Mouse (Mus musculus) kidney, embryonic 15.5 days (tissue): ENCODE measurements at regions not wholly inside any gene's neighbourhood (a gene's known extent, or its start where the extent isn't known, plus 50 kb on each side); places are given as distances from the start of the nearest gene placed in this dataset.

Experiments
- ATAC-seq: fragments of 200-750 bp; cut with Nextera tagmentation; replicated peaks from 2 replicates; pipeline ENCODE4 v1.8.0; 2017; ENCODE audit warnings: moderate TSS enrichment; ENCODE audit not compliant: low FRiP score
- H3K27ac ChIP-seq: fragments of 300-500 bp; sonication (generic); 2 replicates; pipeline ENCODE4 v1.5.1; 2015; ENCODE audit warnings: mild to moderate bottlenecking, inconsistent platforms
- H3K27me3 ChIP-seq: fragments of 300-500 bp; sonication (generic); 2 replicates; pipeline ENCODE4 v1.6.1; 2015; ENCODE audit warnings: inconsistent platforms
- H3K36me3 ChIP-seq: fragments of 300-500 bp; sonication (generic); 2 replicates; pipeline ENCODE4 v1.6.1; 2015; ENCODE audit warnings: inconsistent platforms
- H3K4me1 ChIP-seq: fragments of 300-500 bp; sonication (generic); 2 replicates; pipeline ENCODE4 v1.6.1; 2015; ENCODE audit warnings: inconsistent platforms
- H3K4me2 ChIP-seq: fragments of 300-500 bp; sonication (generic); 2 replicates; pipeline ENCODE4 v1.6.1; 2015; ENCODE audit warnings: moderate library complexity, mild to moderate bottlenecking, inconsistent platforms
- H3K4me3 ChIP-seq: fragments of 300-500 bp; sonication (generic); replicated peaks from 2 replicates; pipeline ENCODE4 v1.5.1; 2015; ENCODE audit warnings: mild to moderate bottlenecking, inconsistent platforms
- H3K9ac ChIP-seq: fragments of 300-500 bp; sonication (generic); 2 replicates; pipeline ENCODE4 v1.6.1; 2015; ENCODE audit warnings: mild to moderate bottlenecking, inconsistent platforms
- H3K9me3 ChIP-seq: fragments of 300-500 bp; sonication (generic); replicated peaks from 2 replicates; pipeline ENCODE4 v1.6.1; 2016; ENCODE audit warnings: inconsistent platforms
- WGBS: fragments of 180-500 bp; shearing (Covaris S2); methylation state at CpG from one replicate; pipeline ENCODE4 v1.1.7; 2015; ENCODE audit warnings: mixed read lengths; 5-methylcytosine and 5-hydroxymethylcytosine counted together

DNA sequence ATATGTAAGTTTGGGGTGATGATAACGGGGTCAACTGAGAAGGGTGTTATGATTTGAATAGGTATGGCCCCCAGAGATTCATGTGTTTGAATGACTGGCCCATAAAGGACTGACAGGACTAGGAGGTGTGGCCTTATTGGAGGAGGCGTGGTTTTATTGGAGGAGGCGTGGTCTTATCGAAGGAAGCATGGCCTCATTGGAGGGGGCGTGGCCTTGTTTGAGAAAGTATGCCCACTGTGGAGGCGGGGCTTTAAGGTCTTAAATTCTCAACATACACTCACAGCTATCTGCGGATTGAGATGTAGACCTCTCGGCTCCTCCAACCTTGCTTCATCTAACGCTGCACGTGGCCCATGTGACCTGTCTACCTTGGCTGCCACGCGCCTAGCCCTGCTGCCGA lies 63.7 kb upstream of the Gm3045 start:
- H3K27me3 ChIP-seq, result 0 out of 2 replicates have a peak, but pooled peaks cover 2% of the 10 kb centered on the region
- no peak for ATAC-seq
- no peaks in the 10 kb centered on the region for H3K9me3 ChIP-seq
- H3K4me2 ChIP-seq, result no peak overlapping the region
- H3K4me3 ChIP-seq, result no peak overlapping the region
- 51% methylated on average over 13 of the region's 13 CpGs for WGBS
- no peaks in the 10 kb centered on the region for H3K4me1 ChIP-seq
- no peak overlapping the region for H3K27ac ChIP-seq
- H3K36me3 ChIP-seq, result no peaks in the 10 kb centered on the region
- H3K9ac ChIP-seq, result no peak overlapping the region

- Histone ChIP-seq H3K27ac (no peak overlapping the region), H3K9ac (no peak overlapping the region), H3K27me3 (no peaks in the 10 kb centered on the region), H3K4me1 (peaks cover 14% of the 10 kb centered on the region), H3K4me2 (no peak overlapping the region), H3K4me3 (no peak overlapping the region), H3K36me3 (no peaks in the 10 kb centered on the region), H3K9me3 (no peaks in the 10 kb centered on the region)
- ATAC-seq, result no peak
- WGBS, result 73% methylated on average over 2 of the region's 2 CpGs
Observed at GRCm38 (mm10) chr13:56369600-56369999, 56.8 kb upstream of the Gm3045 start.

GRCm38 (mm10) chr13:56371374-56371773 lies 55.0 kb upstream of the Gm3045 start:
- Histone ChIP-seq H3K9me3 (no peaks in the 10 kb centered on the region), H3K4me3 (no peak overlapping the region), H3K9ac (no peak overlapping the region), H3K27me3 (no peaks in the 10 kb centered on the region), H3K4me1 (peaks cover 14% of the 10 kb centered on the region), H3K36me3 (no peaks in the 10 kb centered on the region), H3K4me2 (no peak overlapping the region), H3K27ac (peak overlapping the region; percentile 54)
- WGBS, result 42% methylated on average over 5 of the region's 5 CpGs
- no peak for ATAC-seq

DNA sequence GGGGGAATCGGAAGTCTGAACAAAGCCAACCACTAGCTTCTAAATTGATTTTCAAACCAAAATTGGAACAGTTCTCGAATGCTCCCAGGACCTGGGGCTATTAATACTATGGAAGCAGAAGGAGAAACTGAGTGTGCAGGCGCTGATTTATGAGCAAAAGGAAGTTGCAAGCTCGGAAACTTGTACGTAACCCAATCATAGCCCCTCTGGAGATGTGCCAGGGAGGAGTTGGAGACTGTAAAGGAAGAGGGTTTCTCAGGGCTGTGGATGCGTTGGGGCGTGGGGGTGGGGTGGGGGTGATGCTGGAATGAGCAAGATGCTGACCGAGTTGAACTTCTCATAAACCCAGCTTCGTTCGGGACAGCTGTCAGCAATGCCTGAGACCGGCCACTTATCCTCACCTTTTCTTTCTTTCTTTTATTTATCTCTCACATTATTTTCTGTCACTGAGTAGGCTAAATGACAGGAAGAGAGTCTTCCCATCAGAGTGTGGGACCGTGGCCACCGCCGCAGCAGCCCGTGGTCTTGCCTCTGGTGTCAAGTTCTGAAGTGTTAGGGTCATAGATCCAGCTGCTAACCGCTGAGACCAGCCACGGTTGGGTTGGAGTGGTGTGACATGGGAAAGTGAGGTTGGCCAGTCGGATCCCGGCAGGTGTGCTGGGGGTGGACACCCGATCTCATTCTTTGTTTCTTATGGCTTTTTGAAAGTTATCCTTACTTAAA lies 54.2 kb upstream of the Gm3045 start:
- Histone ChIP-seq H3K27ac (peak overlapping the region; percentile 54), H3K9ac (no peak overlapping the region), H3K27me3 (no peaks in the 10 kb centered on the region), H3K4me3 (no peak overlapping the region), H3K4me2 (peak overlapping the region; percentile 24; the same call in 1 of the 2 replicates), H3K36me3 (no peaks in the 10 kb centered on the region), H3K4me1 (peaks cover 14% of the 10 kb centered on the region), H3K9me3 (no peaks in the 10 kb centered on the region)
- 0 out of 2 replicates have a peak, but pooled peaks have one; percentile 29 for ATAC-seq
- 34% methylated on average over 20 of the region's 20 CpGs for whole genome bisulfite sequencing

GRCm38 (mm10) chr13:56372727-56373126 lies 53.7 kb upstream of the Gm3045 start:
- Histone ChIP-seq H3K27ac (no peak overlapping the region), H3K4me3 (no peak overlapping the region), H3K36me3 (no peaks in the 10 kb centered on the region), H3K27me3 (no peaks in the 10 kb centered on the region), H3K9me3 (no peaks in the 10 kb centered on the region), H3K9ac (no peak overlapping the region), H3K4me2 (no peak overlapping the region), H3K4me1 (peaks cover 14% of the 10 kb centered on the region)
- WGBS, result 80% methylated on average over 6 of the region's 6 CpGs
- no peak for ATAC-seq
